Comparison of ENCODE assay signal across 25 mouse cellular contexts in the genomic region with DNA sequence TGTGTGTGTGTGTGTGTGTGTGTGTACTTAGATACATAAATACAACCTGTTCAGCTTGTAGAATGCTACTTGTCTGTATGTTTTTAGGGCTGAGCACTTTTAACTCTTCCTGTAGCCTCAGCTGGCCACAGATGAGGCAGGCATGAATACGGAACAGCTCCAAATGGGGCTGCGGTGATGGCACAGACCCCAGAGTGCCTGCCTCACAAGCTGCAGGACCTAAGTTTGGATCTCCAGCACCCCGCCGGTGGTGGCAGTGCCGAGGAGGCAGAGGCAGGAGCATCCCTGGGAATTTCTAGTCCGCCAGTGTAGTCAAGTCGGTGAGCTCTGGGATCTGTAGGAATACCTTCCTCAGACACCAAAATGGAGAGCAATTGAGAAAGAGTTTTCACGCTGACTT. TPM values are rescaled to one million over a fixed set of nuclear protein-coding genes. Genes with fewer than 3 reads are reported as not detected.
"Had no signal": no experiment of that assay in that cellular context is flagged by ENCODE, and none has a peak within 500 bp of the region (broad histone marks: within the 10 kb centered on the region; RNA-seq: fewer than 3 reads in every experiment).

No protein-coding gene starts in this region.

- H3K4me2 ChIP-seq: lung, embryonic 14.5 days; midbrain, embryonic 12.5 days; neural tube, embryonic 13.5 days; neural tube, embryonic 15.5 days; stomach, embryonic 15.5 days had no signal

- H3K27ac ChIP-seq: midbrain, embryonic 10.5 days; midbrain, embryonic 12.5 days; neural tube, embryonic 13.5 days; neural tube, embryonic 15.5 days; stomach, embryonic 15.5 days; stomach, postnatal 0 days had no signal

- DNase-seq: lung, adult 18-20 months; lung, embryonic 14.5 days; lung, postnatal 10 days; lung, postnatal 4 days; midbrain, embryonic 14.5 days; retina, postnatal 1 day; right cerebral cortex, adult 18-20 months; right cerebral cortex, postnatal 25 days; right cerebral cortex, postnatal 4 days; spleen, adult 18-20 months had no signal

- H3K36me3 ChIP-seq: midbrain, embryonic 10.5 days; midbrain, embryonic 12.5 days; neural tube, embryonic 13.5 days; neural tube, embryonic 15.5 days; stomach, embryonic 15.5 days had no signal

- ATAC-seq: midbrain, embryonic 16.5 days had no signal

- H3K4me1 ChIP-seq: midbrain, embryonic 12.5 days; neural tube, embryonic 13.5 days; neural tube, embryonic 15.5 days; stomach, embryonic 15.5 days had no signal

- H3K4me3 ChIP-seq: midbrain, embryonic 10.5 days; midbrain, embryonic 12.5 days; myocyte; neural tube, embryonic 13.5 days; neural tube, embryonic 15.5 days; stomach, embryonic 15.5 days had no signal

- H3K9me3 ChIP-seq: midbrain, embryonic 10.5 days; midbrain, embryonic 12.5 days; neural tube, embryonic 13.5 days; neural tube, embryonic 15.5 days; stomach, embryonic 15.5 days had no signal

- H3K9ac ChIP-seq: lung, embryonic 14.5 days; midbrain, embryonic 12.5 days; neural tube, embryonic 13.5 days; neural tube, embryonic 15.5 days; stomach, embryonic 15.5 days had no signal

- H3K27me3 ChIP-seq: midbrain, embryonic 12.5 days; neural tube, embryonic 13.5 days; neural tube, embryonic 15.5 days; stomach, embryonic 15.5 days had no signal

RNA-seq across cellular contexts. Expression of gene Treh, which starts 26.0 kb away (rescaled TPM):
- total RNA-seq: megakaryocyte, adult 5-6 weeks; megakaryocyte-erythroid progenitor cell, adult 5-6 weeks had no signal
- polyA plus RNA-seq: liver, embryonic 16.5 days; lung, embryonic 14.5 days; lung, embryonic 16.5 days; midbrain, embryonic 10.5 days; midbrain, embryonic 12.5 days; midbrain, embryonic 14.5 days; midbrain, embryonic 16.5 days; neural tube, embryonic 11.5 days; neural tube, embryonic 13.5 days; neural tube, embryonic 15.5 days; stomach, postnatal 0 days; testis, adult 2 months; urinary bladder, adult 2 months had no signal
